Mouse (Mus musculus) C2C12 (cell line): ENCODE data around the gene Hrk.

ENCODE experiments used
- CEBPB ChIP-seq: IDR thresholded peaks from one replicate; pipeline ENCODE4 v1.6.1; 2011; ENCODE audit warnings: low read depth, mild to moderate bottlenecking, control low read depth, moderate library complexity
- CTCF ChIP-seq: IDR thresholded peaks from one replicate; pipeline ENCODE4 v1.5.1; 2011; ENCODE audit not compliant: control insufficient read depth, insufficient read depth, insufficient read length
- MAX ChIP-seq: IDR thresholded peaks from one replicate; pipeline ENCODE4 v1.6.1; 2011; ENCODE audit warnings: mild to moderate bottlenecking, control low read depth

DNA sequence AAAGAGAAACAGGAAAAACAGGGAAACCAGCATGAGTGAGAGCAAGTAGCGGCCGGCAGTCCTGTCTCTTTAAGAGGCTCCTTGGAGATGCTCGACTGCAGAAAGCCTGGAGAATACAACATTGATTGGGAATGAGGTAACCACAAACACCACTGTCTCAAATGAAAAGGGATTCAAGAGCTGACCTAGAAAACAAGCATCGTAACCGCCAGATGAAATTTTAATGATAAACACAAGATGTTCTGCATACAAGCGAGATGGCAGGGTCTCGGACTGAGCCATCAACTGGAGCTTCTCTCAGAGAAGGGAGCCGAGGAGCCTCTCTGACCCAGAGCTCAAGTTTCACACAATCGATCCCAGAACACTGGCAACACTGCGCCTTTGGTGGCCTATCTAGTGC, 41.4 kb upstream of the Hrk start:
- TF ChIP-seq MAX: no peak
- no peak for TF ChIP-seq CEBPB
- no peak for TF ChIP-seq CTCF
